Mouse (Mus musculus): ENCODE measurements around the gene Srgap2. TPM values are rescaled to one million over a fixed set of nuclear protein-coding genes. Genes with fewer than 3 reads are reported as not detected.

Srgap2 gene
- polyA plus RNA-seq, 1 experiment from 2014 or later: 18.6 TPM

- H3K4me3 ChIP-seq: no peak overlapping the region
- no peaks in the 10 kb centered on the region for H3K27me3 ChIP-seq (replicated peaks)
- H3K4me2 ChIP-seq: no peak overlapping the region
- H3K4me1 ChIP-seq (replicated peaks): peaks cover 21% of the 10 kb centered on the region
- ATAC-seq (ENCODE audit: insufficient number of reproducible peaks, low FRiP score): no peak
- H3K36me3 ChIP-seq: peaks cover 53% of the 10 kb centered on the region
- WGBS: 91% methylated on average over 2 of the region's 2 CpGs
- no peak overlapping the region for H3K27ac ChIP-seq (ENCODE audit: poor library complexity, severe bottlenecking)
- no peak overlapping the region for H3K9ac ChIP-seq
- no peaks in the 10 kb centered on the region for H3K9me3 ChIP-seq (replicated peaks)
Observed at GRCm38 (mm10) chr1:131300750-131301149, 226.4 kb downstream of the Srgap2 start.

DNA sequence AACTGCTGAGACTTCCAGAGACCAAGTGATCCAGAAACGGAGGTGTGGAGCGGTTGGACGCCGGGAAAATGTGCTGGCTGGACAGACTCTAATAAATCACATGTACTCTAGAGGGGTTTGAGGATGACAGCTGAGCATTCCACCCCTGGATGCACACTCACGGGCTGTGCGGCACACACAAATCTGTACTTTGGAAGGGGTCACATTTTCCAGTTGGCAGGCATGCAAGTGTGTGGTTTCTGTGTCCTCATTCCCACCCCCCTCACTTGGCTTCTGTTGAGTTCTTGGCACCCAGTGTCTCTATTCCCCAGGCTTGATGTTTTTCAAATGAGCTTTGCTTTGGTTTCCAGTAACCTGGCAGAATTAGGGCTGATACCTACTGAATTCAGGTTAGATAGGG lies 227.4 kb downstream of the Srgap2 start:
- ATAC-seq (ENCODE audit: insufficient number of reproducible peaks, low FRiP score): no peak
- H3K36me3 ChIP-seq: peaks cover 53% of the 10 kb centered on the region

GRCm38 (mm10) chr1:131299240-131299639 lies 227.9 kb downstream of the Srgap2 start:
- WGBS: 46% methylated on average over 3 of the region's 3 CpGs
- H3K9me3 ChIP-seq (replicated peaks): no peaks in the 10 kb centered on the region
- H3K36me3 ChIP-seq: peaks cover 53% of the 10 kb centered on the region
- ATAC-seq (ENCODE audit: insufficient number of reproducible peaks, low FRiP score): no peak
- H3K27me3 ChIP-seq (replicated peaks): no peaks in the 10 kb centered on the region
- H3K4me2 ChIP-seq: no peak overlapping the region
- H3K4me1 ChIP-seq (replicated peaks): peaks cover 34% of the 10 kb centered on the region
- H3K9ac ChIP-seq: no peak overlapping the region
- H3K4me3 ChIP-seq: no peak overlapping the region
- H3K27ac ChIP-seq (ENCODE audit: poor library complexity, severe bottlenecking): no peak overlapping the region

More for the DNA sequence above, 227.4 kb downstream of the Srgap2 start:
- H3K4me3 ChIP-seq: no peak overlapping the region
- H3K27me3 ChIP-seq (replicated peaks): no peaks in the 10 kb centered on the region
- WGBS: 78% methylated on average over 6 of the region's 6 CpGs
- H3K4me1 ChIP-seq (replicated peaks): peaks cover 29% of the 10 kb centered on the region
- no peak overlapping the region for H3K9ac ChIP-seq
- no peak overlapping the region for H3K27ac ChIP-seq (ENCODE audit: poor library complexity, severe bottlenecking)
- no peak overlapping the region for H3K4me2 ChIP-seq
- no peaks in the 10 kb centered on the region for H3K9me3 ChIP-seq (replicated peaks)

GRCm38 (mm10) chr1:131298171-131298570 lies 229.0 kb downstream of the Srgap2 start:
- no peaks in the 10 kb centered on the region for H3K9me3 ChIP-seq (replicated peaks)
- H3K9ac ChIP-seq: no peak overlapping the region
- ATAC-seq (ENCODE audit: insufficient number of reproducible peaks, low FRiP score): no peak
- 94% methylated on average over 9 of the region's 9 CpGs for WGBS
- peaks cover 58% of the 10 kb centered on the region for H3K36me3 ChIP-seq
- H3K27ac ChIP-seq (ENCODE audit: poor library complexity, severe bottlenecking): no peak overlapping the region
- H3K4me2 ChIP-seq: no peak overlapping the region
- H3K27me3 ChIP-seq (replicated peaks): no peaks in the 10 kb centered on the region
- H3K4me1 ChIP-seq (replicated peaks): peaks cover 39% of the 10 kb centered on the region
- no peak overlapping the region for H3K4me3 ChIP-seq

- Histone ChIP-seq H3K27me3 (replicated peaks) (no peaks in the 10 kb centered on the region), H3K27ac (ENCODE audit: poor library complexity, severe bottlenecking) (no peak overlapping the region), H3K9ac (no peak overlapping the region), H3K4me3 (no peak overlapping the region), H3K4me2 (no peak overlapping the region), H3K4me1 (replicated peaks) (peaks cover 39% of the 10 kb centered on the region), H3K36me3 (peaks cover 71% of the 10 kb centered on the region), H3K9me3 (replicated peaks) (no peaks in the 10 kb centered on the region)
- no peak for ATAC-seq (ENCODE audit: insufficient number of reproducible peaks, low FRiP score)
- WGBS: 65% methylated on average over 7 of the region's 7 CpGs
Observed at GRCm38 (mm10) chr1:131296726-131297125, 230.4 kb downstream of the Srgap2 start.

- ATAC-seq (ENCODE audit: insufficient number of reproducible peaks, low FRiP score): peak; percentile 33
- Histone ChIP-seq H3K9me3 (replicated peaks) (no peaks in the 10 kb centered on the region), H3K4me1 (replicated peaks) (peaks cover 39% of the 10 kb centered on the region), H3K4me2 (no peak overlapping the region), H3K4me3 (no peak overlapping the region), H3K36me3 (peaks cover 62% of the 10 kb centered on the region), H3K27ac (ENCODE audit: poor library complexity, severe bottlenecking) (0 out of 2 replicates have a peak overlapping the region, but pooled peaks have one; percentile 50), H3K27me3 (replicated peaks) (no peaks in the 10 kb centered on the region), H3K9ac (no peak overlapping the region)
- 20% methylated on average over 8 of the region's 8 CpGs for WGBS
Observed at GRCm38 (mm10) chr1:131295200-131295599, 232.0 kb downstream of the Srgap2 start.

- Histone ChIP-seq H3K36me3 (peaks cover 61% of the 10 kb centered on the region), H3K9me3 (replicated peaks) (no peaks in the 10 kb centered on the region), H3K9ac (no peak overlapping the region), H3K4me3 (no peak overlapping the region), H3K27ac (ENCODE audit: poor library complexity, severe bottlenecking) (no peak overlapping the region), H3K27me3 (replicated peaks) (no peaks in the 10 kb centered on the region), H3K4me2 (no peak overlapping the region), H3K4me1 (replicated peaks) (peaks cover 41% of the 10 kb centered on the region)
- ATAC-seq (ENCODE audit: insufficient number of reproducible peaks, low FRiP score): no peak
- 88% methylated on average over 2 of the region's 2 CpGs for WGBS
Observed at GRCm38 (mm10) chr1:131293922-131294250, 233.3 kb downstream of the Srgap2 start.

DNA sequence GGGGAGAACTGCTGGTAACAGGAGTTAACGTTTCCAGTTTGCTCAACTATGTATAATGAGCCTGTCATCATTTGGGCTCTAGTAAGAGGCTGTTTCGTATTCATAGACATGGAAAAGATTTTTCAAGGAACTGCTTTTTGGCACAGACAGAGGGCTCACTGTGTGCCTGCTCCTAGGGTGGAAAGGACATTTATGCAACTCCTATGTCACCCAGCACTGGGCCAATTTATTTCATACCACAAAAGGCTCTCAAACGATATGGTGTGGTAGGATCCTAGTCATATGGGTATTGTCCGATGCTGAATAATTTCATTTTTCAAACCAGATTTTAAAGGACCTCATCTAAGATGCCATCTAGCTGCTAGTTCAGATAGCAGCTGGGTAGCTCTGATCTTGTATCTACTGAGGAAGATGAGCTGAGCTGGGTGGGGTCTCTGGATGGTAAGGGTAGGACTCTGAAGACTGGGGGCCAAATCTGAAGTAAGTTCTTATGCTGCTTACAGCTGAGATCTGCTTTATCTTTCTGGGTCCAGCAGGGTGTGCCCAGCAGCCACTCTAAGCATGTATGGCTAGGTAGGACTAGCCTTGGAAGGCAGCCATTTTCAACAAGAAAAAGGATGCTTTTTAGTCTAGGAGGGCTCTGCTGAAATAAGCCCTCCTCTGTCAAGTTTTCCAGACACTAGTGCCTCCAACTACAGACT lies 233.8 kb downstream of the Srgap2 start:
- peaks cover 62% of the 10 kb centered on the region for H3K36me3 ChIP-seq
- H3K27ac ChIP-seq (ENCODE audit: poor library complexity, severe bottlenecking): no peak overlapping the region
- no peak overlapping the region for H3K4me2 ChIP-seq
- H3K9ac ChIP-seq: no peak overlapping the region
- peaks cover 41% of the 10 kb centered on the region for H3K4me1 ChIP-seq (replicated peaks)
- H3K27me3 ChIP-seq (replicated peaks): no peaks in the 10 kb centered on the region
- no peak for ATAC-seq (ENCODE audit: insufficient number of reproducible peaks, low FRiP score)
- H3K9me3 ChIP-seq (replicated peaks): no peaks in the 10 kb centered on the region
- 84% methylated on average over 4 of the region's 4 CpGs for WGBS
- H3K4me3 ChIP-seq: no peak overlapping the region

- peaks cover 32% of the 10 kb centered on the region for H3K4me1 ChIP-seq (replicated peaks)
- H3K4me2 ChIP-seq: no peak overlapping the region
- 37% methylated on average over 2 of the region's 2 CpGs for WGBS
- no peaks in the 10 kb centered on the region for H3K9me3 ChIP-seq (replicated peaks)
- no peak overlapping the region for H3K27ac ChIP-seq (ENCODE audit: poor library complexity, severe bottlenecking)
- ATAC-seq (ENCODE audit: insufficient number of reproducible peaks, low FRiP score): no peak
- H3K27me3 ChIP-seq (replicated peaks): no peaks in the 10 kb centered on the region
- H3K36me3 ChIP-seq: peaks cover 50% of the 10 kb centered on the region
- H3K9ac ChIP-seq: no peak overlapping the region
- H3K4me3 ChIP-seq: no peak overlapping the region
Observed at GRCm38 (mm10) chr1:131290648-131291047, 236.5 kb downstream of the Srgap2 start.

GRCm38 (mm10) chr1:131288938-131289337 lies 238.2 kb downstream of the Srgap2 start:
- WGBS: 73% methylated on average over 6 of the region's 6 CpGs
- no peaks in the 10 kb centered on the region for H3K27me3 ChIP-seq (replicated peaks)
- no peak overlapping the region for H3K27ac ChIP-seq (ENCODE audit: poor library complexity, severe bottlenecking)
- no peak for ATAC-seq (ENCODE audit: insufficient number of reproducible peaks, low FRiP score)
- H3K4me1 ChIP-seq (replicated peaks): peaks cover 17% of the 10 kb centered on the region
- no peak overlapping the region for H3K4me3 ChIP-seq
- H3K4me2 ChIP-seq: no peak overlapping the region
- H3K36me3 ChIP-seq: peaks cover 52% of the 10 kb centered on the region
- no peaks in the 10 kb centered on the region for H3K9me3 ChIP-seq (replicated peaks)
- no peak overlapping the region for H3K9ac ChIP-seq

- H3K27me3 ChIP-seq (replicated peaks): no peaks in the 10 kb centered on the region
- WGBS: 47% methylated on average over 2 of the region's 2 CpGs
- ATAC-seq (ENCODE audit: insufficient number of reproducible peaks, low FRiP score): no peak
- no peak overlapping the region for H3K4me3 ChIP-seq
- H3K9ac ChIP-seq: peak overlapping the region; percentile 28; the same call in 1 of the 2 replicates
- no peak overlapping the region for H3K4me2 ChIP-seq
- peak overlapping the region; percentile 30; the same call in 1 of the 2 replicates for H3K27ac ChIP-seq (ENCODE audit: poor library complexity, severe bottlenecking)
- H3K36me3 ChIP-seq: peaks cover 40% of the 10 kb centered on the region
- H3K9me3 ChIP-seq (replicated peaks): no peaks in the 10 kb centered on the region
- H3K4me1 ChIP-seq (replicated peaks): peaks cover 18% of the 10 kb centered on the region
Observed at GRCm38 (mm10) chr1:131287267-131287666, 239.9 kb downstream of the Srgap2 start.

DNA sequence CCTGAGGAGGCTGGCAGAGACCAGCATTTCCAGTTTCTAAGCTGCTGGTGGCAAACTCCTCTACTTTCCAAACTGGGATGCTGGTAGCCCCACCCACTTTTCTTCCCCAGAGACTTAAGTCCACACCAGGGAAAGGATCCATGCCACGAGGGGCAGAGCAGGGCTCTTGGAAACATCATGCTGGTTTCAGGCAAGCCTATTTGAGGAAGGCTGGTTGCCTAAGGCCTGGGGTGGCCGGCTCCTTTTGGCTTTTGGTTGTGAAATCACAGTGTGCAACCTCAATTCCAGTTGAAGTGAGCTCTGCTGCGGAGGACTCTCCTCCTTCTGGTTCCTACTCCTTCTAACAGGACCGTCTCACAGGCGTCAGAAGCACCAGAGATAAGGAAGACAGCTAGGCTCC lies 240.3 kb downstream of the Srgap2 start:
- WGBS: 30% methylated on average over 5 of the region's 5 CpGs
- Histone ChIP-seq H3K9ac (no peak overlapping the region), H3K27me3 (replicated peaks) (no peaks in the 10 kb centered on the region), H3K27ac (ENCODE audit: poor library complexity, severe bottlenecking) (no peak overlapping the region; the same call in 1 of the 2 replicates), H3K36me3 (peaks cover 37% of the 10 kb centered on the region), H3K4me2 (no peak overlapping the region), H3K9me3 (replicated peaks) (no peaks in the 10 kb centered on the region), H3K4me1 (replicated peaks) (peaks cover 21% of the 10 kb centered on the region), H3K4me3 (no peak overlapping the region)
- no peak for ATAC-seq (ENCODE audit: insufficient number of reproducible peaks, low FRiP score)

Measured in heart, embryonic 12.5 days (tissue).